Mouse (Mus musculus) kidney, adult 2 months (tissue): ENCODE data around the gene Bysl. TPM values are rescaled to one million over a fixed set of nuclear protein-coding genes. Genes with fewer than 3 reads are reported as not detected.

ENCODE experiments used
- DNase-seq: peaks from one replicate; pipeline ENCODE4 v3.0.0; 2021
- H3K27ac ChIP-seq: fragments of 200-500 bp; 2 replicates; pipeline ENCODE4 v1.5.1; 2012; ENCODE audit warnings: low read depth, low read length, control low read depth, inconsistent platforms; ENCODE audit not compliant: insufficient read depth
- H3K27me3 ChIP-seq: fragments of 200-500 bp; replicated peaks from 2 replicates; pipeline ENCODE4 v1.6.1; 2012; ENCODE audit warnings: mild to moderate bottlenecking, moderate library complexity, low read length, inconsistent platforms; ENCODE audit not compliant: control insufficient read depth, insufficient read depth
- H3K36me3 ChIP-seq: fragments of 200-500 bp; 2 replicates; pipeline ENCODE4 v1.6.1; 2012; ENCODE audit warnings: mild to moderate bottlenecking, moderate library complexity, low read length, inconsistent platforms; ENCODE audit not compliant: control insufficient read depth, insufficient read depth
- H3K4me1 ChIP-seq: fragments of 200-500 bp; 2 replicates; pipeline ENCODE4 v1.6.1; 2011; ENCODE audit warnings: low read length; ENCODE audit not compliant: control insufficient read depth, insufficient read depth
- H3K4me3 ChIP-seq: fragments of 200-500 bp; 2 replicates; pipeline ENCODE4 v1.5.1; 2011; ENCODE audit warnings: mild to moderate bottlenecking, low read depth, low read length, control low read depth; ENCODE audit not compliant: insufficient read depth
- CTCF ChIP-seq: fragments of 200-500 bp; conservative IDR thresholded peaks from 2 replicates; pipeline ENCODE4 v1.5.1; 2011; ENCODE audit warnings: low read depth, mild to moderate bottlenecking, control low read depth, low read length, moderate library complexity, mixed read lengths; ENCODE audit not compliant: insufficient read depth, insufficient read length
- POLR2A ChIP-seq: fragments of 200-500 bp; IDR thresholded peaks from one replicate; pipeline ENCODE4 v1.6.1; 2011; ENCODE audit warnings: low read depth, low read length, control low read depth
- WGBS: fragments of 180-500 bp; shearing (Covaris S2); methylation state at CpG from one replicate; pipeline ENCODE4 v1.1.7; 2018; 5-methylcytosine and 5-hydroxymethylcytosine counted together
- polyA plus RNA-seq: library from polyadenylated mRNA; depleted of rRNA; stranded (reverse); fragments of >200 nt; gene quantifications from 2 replicates; pipeline ENCODE4 v1.2.3, GENCODE M21; 2012

The Bysl gene
- polyA plus RNA-seq, 1 experiment = 8.3 TPM

DNA sequence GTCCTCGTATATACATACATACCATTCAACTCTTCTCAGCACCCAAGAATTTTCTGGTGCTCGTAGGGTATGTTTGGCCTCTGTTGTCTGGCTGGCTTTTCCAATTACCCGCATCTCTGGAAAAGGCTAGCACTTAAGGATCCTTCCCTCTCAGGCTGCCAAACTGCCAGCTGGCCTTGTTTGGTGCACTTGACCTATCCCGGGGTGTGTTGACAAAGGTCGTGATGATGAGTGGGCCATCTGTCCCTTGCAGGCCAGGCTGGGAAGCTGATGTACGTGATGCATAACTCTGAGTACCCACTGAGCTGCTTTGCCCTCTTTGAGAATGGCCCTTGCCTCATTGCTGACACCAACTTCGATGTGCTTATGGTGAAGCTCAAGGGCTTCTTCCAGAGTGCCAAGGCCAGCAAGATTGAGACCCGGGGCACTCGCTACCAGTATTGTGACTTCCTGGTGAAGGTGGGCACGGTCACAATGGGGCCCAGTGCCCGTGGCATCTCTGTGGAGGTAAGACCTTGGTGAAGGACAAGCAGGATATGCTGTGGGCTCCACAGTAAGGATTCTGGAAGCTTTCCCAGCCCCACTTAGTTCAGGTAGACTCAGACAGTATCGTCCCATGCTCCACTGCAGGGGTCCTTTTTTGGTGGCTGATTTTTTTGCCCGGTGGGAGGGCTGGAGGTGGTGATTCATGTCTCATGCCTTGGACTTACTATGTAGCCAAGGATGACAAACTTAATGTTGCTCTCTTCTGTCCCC is 7.4 kb upstream of the Bysl start:
- no peaks in the 10 kb centered on the region for H3K27me3 ChIP-seq
- 88% methylated on average over 13 of the region's 13 CpGs for WGBS
- no peak overlapping the region for H3K4me3 ChIP-seq
- H3K27ac ChIP-seq = no peak overlapping the region
- no peak for DNase-seq
- H3K36me3 ChIP-seq = no peaks in the 10 kb centered on the region; the same call in none of the 2 replicates
- no peak for TF ChIP-seq POLR2A
- TF ChIP-seq CTCF = no peak
- no peaks in the 10 kb centered on the region for H3K4me1 ChIP-seq

DNA sequence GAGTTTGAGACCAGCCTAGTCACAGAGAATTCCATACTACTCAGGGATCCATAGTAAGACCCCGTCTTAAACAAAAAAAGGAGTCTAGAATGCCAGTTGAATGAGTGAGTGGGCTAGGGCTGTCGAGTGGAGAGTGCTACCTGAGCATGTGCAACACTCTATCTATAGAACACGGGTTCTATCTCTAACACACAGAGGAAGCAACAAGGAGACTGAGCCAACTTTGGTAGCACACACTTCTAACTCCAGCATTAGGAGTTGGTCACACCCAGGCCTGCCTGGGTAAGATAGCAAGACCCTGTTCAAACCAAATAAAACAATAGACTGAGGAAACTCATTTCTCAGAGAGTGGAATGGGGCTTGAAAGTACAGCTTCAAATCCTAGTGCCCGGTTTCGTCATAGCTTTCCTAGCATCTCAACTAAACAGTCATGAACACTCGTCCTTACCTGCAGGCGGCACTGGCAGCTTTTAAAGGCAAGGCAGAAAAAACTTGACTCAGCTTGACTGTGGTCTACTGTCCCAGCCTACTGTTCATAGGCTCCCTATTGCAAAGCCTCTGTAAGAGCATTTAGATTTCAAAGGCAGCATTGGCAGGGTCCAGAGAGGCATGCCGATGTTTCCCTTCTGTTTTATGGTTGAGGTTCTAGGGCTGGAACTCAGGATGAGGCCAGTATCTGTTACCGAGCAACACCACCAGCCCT is 6.5 kb upstream of the Bysl start:
- no peaks in the 10 kb centered on the region for H3K4me1 ChIP-seq
- H3K4me3 ChIP-seq = no peak overlapping the region
- 90% methylated on average over 9 of the region's 9 CpGs for WGBS
- no peaks in the 10 kb centered on the region for H3K27me3 ChIP-seq
- no peak for TF ChIP-seq CTCF
- no peak for TF ChIP-seq POLR2A
- H3K36me3 ChIP-seq = no peaks in the 10 kb centered on the region; the same call in none of the 2 replicates
- no peak overlapping the region for H3K27ac ChIP-seq
- no peak for DNase-seq

DNA sequence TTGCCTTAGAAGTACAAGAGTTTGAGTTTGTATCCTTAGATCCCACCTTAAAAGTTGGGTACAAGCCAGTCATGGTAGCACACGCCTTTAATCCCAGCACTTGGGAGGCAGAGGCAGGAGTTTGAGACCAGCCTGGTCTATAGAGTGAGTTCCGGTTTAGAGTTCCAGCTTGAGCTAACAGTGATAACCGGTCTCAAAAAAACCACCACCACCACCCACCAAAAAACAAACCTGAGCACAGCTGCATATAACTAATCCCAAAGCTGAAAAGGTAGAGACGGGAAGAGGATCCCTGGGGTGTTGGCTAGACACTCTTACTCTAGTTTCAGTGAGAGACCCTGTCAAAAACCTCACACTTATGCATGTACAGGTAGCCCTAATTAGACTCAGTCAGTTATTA is 5.4 kb upstream of the Bysl start:
- no peak for DNase-seq
- no peak overlapping the region for H3K27ac ChIP-seq
- no peaks in the 10 kb centered on the region for H3K27me3 ChIP-seq
- TF ChIP-seq POLR2A (no peak), CTCF (no peak)
- no peak overlapping the region for H3K4me3 ChIP-seq
- no peaks in the 10 kb centered on the region; the same call in 1 of the 2 replicates for H3K36me3 ChIP-seq
- WGBS = 92% methylated on average over 4 of the region's 4 CpGs
- peaks cover 4% of the 10 kb centered on the region; the same call in 1 of the 2 replicates for H3K4me1 ChIP-seq

DNA sequence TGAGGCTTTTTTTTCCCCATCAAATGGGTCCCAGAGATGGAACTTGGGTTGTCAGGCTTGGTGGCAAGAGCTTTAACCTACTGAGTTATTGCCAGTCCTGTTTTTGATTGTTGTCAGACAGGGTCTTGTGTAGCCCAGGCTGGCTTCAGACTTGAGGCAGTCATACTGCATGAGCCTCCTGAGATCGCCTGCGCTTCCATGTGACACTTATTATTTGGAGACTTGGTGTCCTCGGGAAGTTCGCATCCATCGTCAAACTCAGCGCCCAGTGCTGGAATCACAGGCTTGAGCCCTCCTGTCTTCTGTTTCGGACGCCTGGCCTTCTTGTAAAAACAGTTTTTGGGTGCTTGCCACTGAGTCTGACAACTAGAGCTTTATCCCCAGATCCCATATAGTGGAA is 4.8 kb upstream of the Bysl start:
- H3K27me3 ChIP-seq = no peaks in the 10 kb centered on the region
- 91% methylated on average over 8 of the region's 8 CpGs for WGBS
- H3K4me3 ChIP-seq = no peak overlapping the region
- no peaks in the 10 kb centered on the region; the same call in 1 of the 2 replicates for H3K36me3 ChIP-seq
- H3K27ac ChIP-seq = no peak overlapping the region
- no peak for DNase-seq
- H3K4me1 ChIP-seq = peaks cover 4% of the 10 kb centered on the region; the same call in 1 of the 2 replicates
- TF ChIP-seq POLR2A (no peak), CTCF (no peak)

DNA sequence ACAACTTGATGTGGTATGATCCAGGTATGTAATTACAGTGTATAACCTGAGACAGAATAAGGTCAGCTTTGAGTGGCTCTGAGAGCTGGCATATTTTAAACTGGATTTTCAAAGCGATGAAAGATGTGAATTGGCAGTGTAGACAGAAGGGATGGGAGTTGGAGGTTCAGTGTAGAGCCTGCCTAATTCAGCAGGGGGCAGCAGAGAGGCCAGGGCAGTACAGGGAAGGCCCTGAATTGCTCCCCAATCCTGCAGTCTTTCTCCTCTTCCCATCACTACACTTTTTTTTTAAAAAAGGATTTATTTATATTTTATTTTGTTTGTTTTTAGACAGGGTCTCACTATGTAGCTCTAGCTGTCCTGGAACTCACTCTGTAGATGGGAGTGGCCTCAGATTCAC is 2.7 kb upstream of the Bysl start:
- peaks cover 4% of the 10 kb centered on the region; the same call in 1 of the 2 replicates for H3K4me1 ChIP-seq
- no peaks in the 10 kb centered on the region for H3K27me3 ChIP-seq
- H3K36me3 ChIP-seq = no peaks in the 10 kb centered on the region; the same call in 1 of the 2 replicates
- no peak overlapping the region for H3K27ac ChIP-seq
- DNase-seq = peak; percentile 46
- peak; percentile 79 for TF ChIP-seq CTCF
- TF ChIP-seq POLR2A = no peak
- 76% methylated on average over 1 of the region's 1 CpGs for WGBS
- H3K4me3 ChIP-seq = no peak overlapping the region

DNA sequence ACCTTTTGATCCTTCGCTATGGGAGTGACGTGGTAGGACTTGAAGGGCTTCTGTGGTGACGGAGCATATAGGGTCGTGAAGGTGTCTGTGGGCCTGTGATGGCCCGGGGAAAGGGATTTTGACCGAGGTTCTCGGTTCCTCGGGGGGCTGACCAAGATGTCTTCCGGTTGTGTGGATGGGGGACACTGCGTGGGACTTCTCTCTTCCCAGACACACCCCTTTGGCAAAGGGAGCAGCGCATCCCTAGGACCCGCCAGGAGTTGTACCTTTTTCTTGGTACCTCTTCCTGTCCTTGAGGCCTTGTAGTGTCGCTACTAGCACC is 330 bp upstream of the Bysl start:
- Histone ChIP-seq H3K36me3 (no peaks in the 10 kb centered on the region), H3K27me3 (no peaks in the 10 kb centered on the region), H3K4me3 (peak overlapping the region; percentile 82), H3K4me1 (peaks cover 4% of the 10 kb centered on the region; the same call in 1 of the 2 replicates), H3K27ac (peak overlapping the region; percentile 66)
- under 1% methylated on average over 13 of the region's 13 CpGs for WGBS
- no peak for DNase-seq
- no peak for TF ChIP-seq POLR2A
- no peak for TF ChIP-seq CTCF

DNA sequence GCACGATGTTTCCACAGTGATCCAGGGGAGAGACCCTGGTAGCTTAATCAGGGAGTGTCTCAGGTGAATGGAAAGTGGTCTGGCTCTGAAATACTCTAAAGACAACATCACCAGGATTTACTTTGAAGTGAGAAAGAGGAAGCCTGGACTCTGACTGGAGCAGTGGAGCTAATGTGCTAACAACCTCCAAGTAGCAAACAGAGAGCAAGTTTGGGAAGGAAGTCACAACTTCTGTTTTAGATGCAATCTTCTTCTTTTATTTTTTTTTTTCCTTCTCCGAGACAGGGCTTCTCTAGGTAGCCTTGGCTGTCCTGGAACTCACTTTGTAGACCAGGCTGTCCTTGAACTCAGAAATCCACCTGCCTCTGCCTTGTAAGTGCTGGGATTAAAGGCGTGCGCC is 2.1 kb downstream of the Bysl start:
- 87% methylated on average over 4 of the region's 4 CpGs for WGBS
- H3K27me3 ChIP-seq = no peaks in the 10 kb centered on the region
- no peak overlapping the region for H3K27ac ChIP-seq
- TF ChIP-seq CTCF = no peak
- no peak for TF ChIP-seq POLR2A
- no peak overlapping the region for H3K4me3 ChIP-seq
- no peaks in the 10 kb centered on the region for H3K36me3 ChIP-seq
- DNase-seq = no peak
- H3K4me1 ChIP-seq = peaks cover 4% of the 10 kb centered on the region; the same call in 1 of the 2 replicates
